Mouse (Mus musculus) liver, embryonic 11.5 days (tissue): ENCODE results near the gene Rph3al. TPM values are rescaled to one million over a fixed set of nuclear protein-coding genes. Genes with fewer than 3 reads are reported as not detected.

Experiments used
- ATAC-seq: fragments of 200-750 bp; cut with Nextera tagmentation; replicated peaks from 2 replicates; pipeline ENCODE4 v1.8.0; 2017; ENCODE audit warnings: moderate number of reproducible peaks, mild to moderate bottlenecking, moderate TSS enrichment, moderate library complexity; ENCODE audit not compliant: low FRiP score
- DNase-seq: peaks from one replicate; pipeline ENCODE4 v3.0.0-alpha.2; 2017; ENCODE audit warnings: low spot score
- H3K27ac ChIP-seq: fragments of 300-500 bp; sonication (generic); 2 replicates; pipeline ENCODE4 v1.5.1; 2014; ENCODE audit warnings: mild to moderate bottlenecking, low read depth, low read length, control low read depth
- H3K27me3 ChIP-seq: fragments of 300-500 bp; sonication (generic); replicated peaks from 2 replicates; pipeline ENCODE4 v1.6.1; 2014; ENCODE audit warnings: low read length, mixed read lengths; ENCODE audit not compliant: control insufficient read depth, insufficient read depth
- H3K36me3 ChIP-seq: fragments of 300-500 bp; sonication (generic); 2 replicates; pipeline ENCODE4 v1.6.1; 2014; ENCODE audit warnings: mild to moderate bottlenecking, low read length, moderate library complexity, mixed read lengths; ENCODE audit not compliant: control insufficient read depth, insufficient read depth
- H3K4me1 ChIP-seq: fragments of 300-500 bp; sonication (generic); replicated peaks from 2 replicates; pipeline ENCODE4 v1.6.1; 2014; ENCODE audit warnings: low read length, mixed read lengths; ENCODE audit not compliant: control insufficient read depth, insufficient read depth
- H3K4me2 ChIP-seq: fragments of 300-500 bp; sonication (generic); 2 replicates; pipeline ENCODE4 v1.6.1; 2014; ENCODE audit warnings: mild to moderate bottlenecking, control low read depth, moderate library complexity
- H3K4me3 ChIP-seq: fragments of 300-500 bp; sonication (generic); 2 replicates; pipeline ENCODE4 v1.5.1; 2014; ENCODE audit warnings: low read depth, low read length, control low read depth
- H3K9ac ChIP-seq: fragments of 300-500 bp; sonication (generic); 2 replicates; pipeline ENCODE4 v1.6.1; 2014; ENCODE audit warnings: low read depth, low read length, control low read depth
- H3K9me3 ChIP-seq: fragments of 300-500 bp; sonication (generic); 2 replicates; pipeline ENCODE4 v1.6.1; 2016; ENCODE audit warnings: low read length, inconsistent platforms, mixed read lengths; ENCODE audit not compliant: control insufficient read depth
- WGBS: fragments of 180-500 bp; shearing (Covaris S2); extraction: QIAGEN DNeasy Blood & Tissue Kit; methylation state at CpG from one replicate; pipeline ENCODE4 v1.1.7; 2014; 5-methylcytosine and 5-hydroxymethylcytosine counted together
- polyA plus RNA-seq: library from polyadenylated mRNA; unstranded; fragments of >200 nt; fragmentation: Nextera tagmentation; extraction: Ambion mirVana; gene quantifications from 2 replicates; pipeline ENCODE4 v1.2.1, GENCODE M21; 2014

Gene Rph3al
- polyA plus RNA-seq, 1 experiment from 2014 or later = 1.5 TPM

GRCm38 (mm10) chr11:75972188-75972587, 34.0 kb upstream of the Rph3al start:
- H3K4me3 ChIP-seq = no peak overlapping the region
- no peak overlapping the region for H3K27ac ChIP-seq
- no peaks in the 10 kb centered on the region for H3K36me3 ChIP-seq
- no peak for DNase-seq
- H3K4me1 ChIP-seq = 0 out of 2 replicates have a peak, but pooled peaks cover 3% of the 10 kb centered on the region
- WGBS = 74% methylated on average over 3 of the region's 3 CpGs
- H3K9me3 ChIP-seq = no peaks in the 10 kb centered on the region
- H3K27me3 ChIP-seq = peaks cover 25% of the 10 kb centered on the region
- no peak overlapping the region for H3K4me2 ChIP-seq
- H3K9ac ChIP-seq = no peak overlapping the region
- no peak for ATAC-seq

- Histone ChIP-seq H3K9ac (no peak overlapping the region), H3K4me2 (no peak overlapping the region), H3K4me1 (peaks cover 8% of the 10 kb centered on the region), H3K9me3 (no peaks in the 10 kb centered on the region), H3K27ac (no peak overlapping the region), H3K27me3 (peaks cover 41% of the 10 kb centered on the region), H3K4me3 (no peak overlapping the region), H3K36me3 (no peaks in the 10 kb centered on the region)
- DNase-seq (no peak), ATAC-seq (no peak)
- 19% methylated on average over 3 of the region's 3 CpGs for WGBS
These were observed 32.4 kb upstream of the Rph3al start for GRCm38 (mm10) chr11:75970629-75971028.

GRCm38 (mm10) chr11:75968761-75969160, 30.5 kb upstream of the Rph3al start:
- Histone ChIP-seq H3K9ac (no peak overlapping the region), H3K4me1 (peaks cover 12% of the 10 kb centered on the region), H3K27ac (no peak overlapping the region), H3K4me2 (no peak overlapping the region), H3K27me3 (peaks cover 56% of the 10 kb centered on the region), H3K4me3 (no peak overlapping the region), H3K9me3 (no peaks in the 10 kb centered on the region), H3K36me3 (no peaks in the 10 kb centered on the region)
- DNase-seq (no peak), ATAC-seq (no peak)
- WGBS = 84% methylated on average over 6 of the region's 6 CpGs

- Histone ChIP-seq H3K27ac (no peak overlapping the region), H3K36me3 (no peaks in the 10 kb centered on the region), H3K4me1 (peaks cover 12% of the 10 kb centered on the region), H3K4me2 (peak overlapping the region; percentile 91), H3K27me3 (peaks cover 52% of the 10 kb centered on the region), H3K9ac (peak overlapping the region; percentile 43), H3K4me3 (peak overlapping the region; percentile 65), H3K9me3 (no peaks in the 10 kb centered on the region)
- DNase-seq (peak; percentile 66), ATAC-seq (peak; percentile 63)
- WGBS = under 1% methylated on average over 79 of the region's 90 CpGs
These were observed 28.5 kb upstream of the Rph3al start for GRCm38 (mm10) chr11:75966401-75967372.

GRCm38 (mm10) chr11:75965674-75966400, 27.6 kb upstream of the Rph3al start:
- Histone ChIP-seq H3K4me3 (peak overlapping the region; percentile 65), H3K36me3 (no peaks in the 10 kb centered on the region), H3K9me3 (no peaks in the 10 kb centered on the region), H3K4me2 (peak overlapping the region; percentile 91), H3K27ac (no peak overlapping the region), H3K4me1 (peaks cover 12% of the 10 kb centered on the region), H3K27me3 (peaks cover 52% of the 10 kb centered on the region), H3K9ac (peak overlapping the region; percentile 43)
- 0 out of 2 replicates have a peak, but pooled peaks have one; percentile 4 for ATAC-seq
- WGBS = 12% methylated on average over 28 of the region's 28 CpGs
- DNase-seq = no peak

DNA sequence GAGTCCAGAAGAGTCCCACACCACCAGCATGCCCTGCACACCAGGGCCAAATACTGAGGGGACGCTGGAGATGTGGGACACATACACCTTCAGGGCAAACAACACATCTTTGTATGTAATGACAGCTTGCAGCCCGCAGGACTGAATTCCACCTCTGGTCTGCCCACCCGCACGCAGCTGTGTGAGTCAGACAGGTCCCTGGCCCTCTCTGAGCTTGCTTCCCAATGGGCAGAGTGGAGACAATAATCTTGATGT, 26.2 kb upstream of the Rph3al start:
- ATAC-seq (no peak), DNase-seq (no peak)
- Histone ChIP-seq H3K9ac (no peak overlapping the region), H3K36me3 (no peaks in the 10 kb centered on the region), H3K4me3 (no peak overlapping the region), H3K4me2 (no peak overlapping the region), H3K9me3 (no peaks in the 10 kb centered on the region), H3K4me1 (peaks cover 12% of the 10 kb centered on the region), H3K27ac (no peak overlapping the region), H3K27me3 (peaks cover 46% of the 10 kb centered on the region)
- 57% methylated on average over 4 of the region's 4 CpGs for WGBS

DNA sequence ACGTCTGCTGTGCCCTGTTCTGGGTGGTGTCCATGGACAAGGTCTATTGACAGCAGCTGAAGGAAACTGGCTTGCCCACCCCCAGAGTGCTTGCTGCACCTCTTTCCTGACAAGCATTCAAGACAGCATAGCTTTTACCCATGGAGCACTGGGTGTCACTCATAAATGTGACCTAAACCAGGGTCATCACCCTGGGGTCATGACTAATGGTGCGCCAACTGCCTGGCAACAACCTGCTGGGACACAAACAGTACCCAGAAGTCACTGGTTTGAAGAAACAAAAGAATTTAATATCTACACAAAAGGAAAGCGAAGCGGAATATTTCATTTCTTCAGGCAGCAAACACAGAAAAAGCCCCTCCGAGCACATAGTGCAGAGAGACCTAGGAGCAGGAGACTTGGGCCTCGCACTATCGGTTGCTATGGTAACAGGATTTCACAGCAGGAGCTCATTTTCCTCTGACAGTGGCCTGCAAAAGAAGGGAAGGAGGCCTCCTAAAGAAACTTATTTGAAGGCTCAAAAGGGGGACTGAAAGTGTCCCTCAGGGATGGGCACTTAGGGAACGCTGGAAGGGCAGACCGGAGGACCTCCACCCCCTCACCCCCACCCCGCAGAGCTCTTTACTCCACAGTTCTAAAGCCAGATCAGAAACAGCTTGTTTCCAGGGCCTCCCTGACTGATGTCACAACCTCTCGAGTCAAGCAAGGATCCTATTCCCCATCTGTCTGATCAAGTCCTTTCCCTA, 25.7 kb upstream of the Rph3al start:
- H3K36me3 ChIP-seq = no peaks in the 10 kb centered on the region
- H3K27me3 ChIP-seq = peaks cover 42% of the 10 kb centered on the region
- no peak overlapping the region for H3K4me2 ChIP-seq
- H3K4me1 ChIP-seq = peaks cover 12% of the 10 kb centered on the region
- DNase-seq (no peak), ATAC-seq (no peak)
- no peak overlapping the region for H3K27ac ChIP-seq
- H3K9ac ChIP-seq = no peak overlapping the region
- H3K9me3 ChIP-seq = no peaks in the 10 kb centered on the region
- no peak overlapping the region for H3K4me3 ChIP-seq
- WGBS = 36% methylated on average over 11 of the region's 11 CpGs

DNA sequence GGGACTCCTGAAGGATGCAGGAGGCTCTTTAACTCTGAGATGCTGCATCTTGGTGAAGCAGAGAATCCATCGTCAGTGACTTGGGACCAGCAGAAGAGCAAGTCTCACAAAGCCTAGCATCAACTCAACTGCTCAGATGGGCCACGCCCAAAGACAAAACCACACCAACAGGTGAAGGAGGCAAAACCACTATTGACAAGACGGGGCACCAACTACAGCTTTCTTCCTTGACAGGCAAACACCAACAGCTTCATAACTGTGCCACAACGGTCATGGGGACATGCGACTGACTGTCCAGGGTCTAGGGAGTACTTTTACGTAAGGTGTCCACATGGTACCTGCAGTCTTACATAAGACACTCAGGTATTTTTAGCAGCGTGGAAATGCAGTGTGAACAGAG, 23.6 kb upstream of the Rph3al start:
- H3K9me3 ChIP-seq = no peaks in the 10 kb centered on the region
- peaks cover 26% of the 10 kb centered on the region for H3K27me3 ChIP-seq
- no peak for ATAC-seq
- no peak overlapping the region for H3K4me3 ChIP-seq
- no peak overlapping the region for H3K4me2 ChIP-seq
- no peak overlapping the region for H3K9ac ChIP-seq
- DNase-seq = no peak
- H3K36me3 ChIP-seq = no peaks in the 10 kb centered on the region
- peaks cover 12% of the 10 kb centered on the region for H3K4me1 ChIP-seq
- no peak overlapping the region for H3K27ac ChIP-seq
- WGBS = 80% methylated on average over 7 of the region's 7 CpGs
